Mouse (Mus musculus): Measurements from ENCODE around the gene Pxk.
A peak's percentile ranks its signal among the peaks of the same experiment; 100 is the strongest.

Pxk gene

GRCm38 (mm10) chr14:8102676-8103075 is 4.7 kb downstream of the Pxk start:
- DNase-seq (ENCODE audit: low read depth, low spot score): no peak

- no peak for DNase-seq (ENCODE audit: low read depth, low spot score)
Measured at GRCm38 (mm10) chr14:8108047-8108446, 10.0 kb downstream of the Pxk start.

GRCm38 (mm10) chr14:8108976-8109375 is 11.0 kb downstream of the Pxk start:
- no peak for DNase-seq (ENCODE audit: low read depth, low spot score)

- DNase-seq (ENCODE audit: low read depth, low spot score): no peak
Measured at GRCm38 (mm10) chr14:8111545-8111944, 13.5 kb downstream of the Pxk start.

GRCm38 (mm10) chr14:8112036-8112435 is 14.0 kb downstream of the Pxk start:
- no peak for DNase-seq (ENCODE audit: low read depth, low spot score)

- DNase-seq (ENCODE audit: low read depth, low spot score): no peak
Measured at GRCm38 (mm10) chr14:8113616-8114015, 15.6 kb downstream of the Pxk start.

- DNase-seq (ENCODE audit: low read depth, low spot score): no peak
Measured at GRCm38 (mm10) chr14:8114306-8114705, 16.3 kb downstream of the Pxk start.

- DNase-seq (ENCODE audit: low read depth, low spot score): no peak
Measured at GRCm38 (mm10) chr14:8114756-8115155, 16.7 kb downstream of the Pxk start.

GRCm38 (mm10) chr14:8115772-8116171 is 17.8 kb downstream of the Pxk start:
- DNase-seq (ENCODE audit: low read depth, low spot score): no peak

- DNase-seq (ENCODE audit: low read depth, low spot score): no peak
Measured at GRCm38 (mm10) chr14:8117371-8117770, 19.4 kb downstream of the Pxk start.

GRCm38 (mm10) chr14:8119454-8119853 is 21.4 kb downstream of the Pxk start:
- DNase-seq (ENCODE audit: low read depth, low spot score): no peak

GRCm38 (mm10) chr14:8119904-8120303 is 21.9 kb downstream of the Pxk start:
- DNase-seq (ENCODE audit: low read depth, low spot score): no peak

- DNase-seq (ENCODE audit: low read depth, low spot score): no peak
Measured at GRCm38 (mm10) chr14:8123141-8123540, 25.1 kb downstream of the Pxk start.

- DNase-seq (ENCODE audit: low read depth, low spot score): peak; percentile 15
Measured at GRCm38 (mm10) chr14:8123611-8124010, 25.6 kb downstream of the Pxk start.

GRCm38 (mm10) chr14:8124046-8124881 is 26.3 kb downstream of the Pxk start:
- peak; percentile 58 for DNase-seq (ENCODE audit: low read depth, low spot score)

- DNase-seq (ENCODE audit: low read depth, low spot score): no peak
Measured at GRCm38 (mm10) chr14:8127971-8128370, 30.0 kb downstream of the Pxk start.

GRCm38 (mm10) chr14:8132789-8133188 is 34.8 kb downstream of the Pxk start:
- no peak for DNase-seq (ENCODE audit: low read depth, low spot score)

GRCm38 (mm10) chr14:8134234-8134633 is 36.2 kb downstream of the Pxk start:
- DNase-seq (ENCODE audit: low read depth, low spot score): no peak

- DNase-seq (ENCODE audit: low read depth, low spot score): no peak
Measured at GRCm38 (mm10) chr14:8135130-8135529, 37.1 kb downstream of the Pxk start.

GRCm38 (mm10) chr14:8139724-8140710 is 42.0 kb downstream of the Pxk start:
- peak; percentile 59 for DNase-seq (ENCODE audit: low read depth, low spot score)

GRCm38 (mm10) chr14:8141131-8141530 is 43.1 kb downstream of the Pxk start:
- no peak for DNase-seq (ENCODE audit: low read depth, low spot score)
